Mouse (Mus musculus) lung, postnatal 0 days (tissue): ENCODE measurements around the gene Olfr804. TPM values are rescaled to one million over a fixed set of nuclear protein-coding genes. Genes with fewer than 3 reads are reported as not detected.

Experiments
- ATAC-seq: fragments of 200-750 bp; cut with Nextera tagmentation; 2 replicates; pipeline ENCODE4 v1.8.0; 2017; ENCODE audit warnings: moderate library complexity
- DNase-seq: peaks from one replicate; pipeline ENCODE4 v3.0.0-alpha.2; 2016; ENCODE audit warnings: low spot score
- H3K27ac ChIP-seq: fragments of 300-500 bp; sonication (generic); 2 replicates; pipeline ENCODE4 v1.5.1; 2014; ENCODE audit warnings: antibody characterized with exemption, mild to moderate bottlenecking, low read length, mixed read lengths
- H3K27me3 ChIP-seq: fragments of 300-500 bp; sonication (generic); replicated peaks from 2 replicates; pipeline ENCODE4 v1.6.1; 2014; ENCODE audit warnings: low read length, mixed read lengths; ENCODE audit not compliant: insufficient read depth
- H3K36me3 ChIP-seq: fragments of 300-500 bp; sonication (generic); 2 replicates; pipeline ENCODE4 v1.6.1; 2014; ENCODE audit warnings: low read length, mixed read lengths; ENCODE audit not compliant: insufficient read depth
- H3K4me1 ChIP-seq: fragments of 300-500 bp; sonication (generic); 2 replicates; pipeline ENCODE4 v1.6.1; 2014; ENCODE audit warnings: antibody characterized with exemption, low read depth, low read length, mixed read lengths; ENCODE audit not compliant: insufficient read depth
- H3K4me2 ChIP-seq: fragments of 300-500 bp; sonication (generic); replicated peaks from 2 replicates; pipeline ENCODE4 v1.6.1; 2014; ENCODE audit warnings: low read depth, mild to moderate bottlenecking, low read length, moderate library complexity, mixed read lengths
- H3K4me3 ChIP-seq: fragments of 300-500 bp; sonication (generic); 2 replicates; pipeline ENCODE4 v1.5.1; 2014; ENCODE audit warnings: low read depth, low read length
- H3K9ac ChIP-seq: fragments of 300-500 bp; sonication (generic); replicated peaks from 2 replicates; pipeline ENCODE4 v1.6.1; 2014; ENCODE audit warnings: low read depth, mild to moderate bottlenecking
- H3K9me3 ChIP-seq: fragments of 300-500 bp; sonication (generic); 2 replicates; pipeline ENCODE4 v1.6.1; 2016; ENCODE audit warnings: low read length, mixed read lengths
- CTCF ChIP-seq: IDR thresholded peaks from 2 replicates; pipeline ENCODE4 v1.5.1; 2016; ENCODE audit warnings: antibody characterized with exemption, mild to moderate bottlenecking
- EP300 ChIP-seq: IDR thresholded peaks from 2 replicates; pipeline ENCODE4 v1.6.1; 2016; ENCODE audit warnings: antibody characterized with exemption, mild to moderate bottlenecking, control low read depth
- WGBS: fragments of 180-500 bp; shearing (Covaris S2); extraction: QIAGEN DNeasy Blood & Tissue Kit; methylation state at CpG from one replicate; pipeline ENCODE4 v1.1.7; 2014; 5-methylcytosine and 5-hydroxymethylcytosine counted together
- polyA plus RNA-seq: library from polyadenylated mRNA; unstranded; fragments of >200 nt; fragmentation: Nextera tagmentation; extraction: Ambion mirVana; gene quantifications from 2 replicates; pipeline ENCODE4 v1.2.1, GENCODE M21; 2015

The Olfr804 gene
- not detected in 2 replicates for polyA plus RNA-seq

GRCm38 (mm10) chr10:129702910-129703309 lies at the start of gene Olfr804:
TSS of gene Olfr804 (plus strand) at chr10:129703210.
- no peak within 1 kb of the TSS for H3K9ac ChIP-seq
- TF ChIP-seq CTCF (no peak), EP300 (no peak)
- DNase-seq (no peak), ATAC-seq (no peak)
- no peak within 1 kb of the TSS for H3K4me2 ChIP-seq
- no peak within 1 kb of the TSS for H3K27ac ChIP-seq
- no peaks in the 10 kb centered on the region for H3K9me3 ChIP-seq
- no peaks in the 10 kb centered on the region for H3K36me3 ChIP-seq
- no peak within 1 kb of the TSS for H3K4me3 ChIP-seq
- H3K4me1 ChIP-seq, result no peaks in the 10 kb centered on the region
- H3K27me3 ChIP-seq, result no peaks in the 10 kb centered on the region

DNA sequence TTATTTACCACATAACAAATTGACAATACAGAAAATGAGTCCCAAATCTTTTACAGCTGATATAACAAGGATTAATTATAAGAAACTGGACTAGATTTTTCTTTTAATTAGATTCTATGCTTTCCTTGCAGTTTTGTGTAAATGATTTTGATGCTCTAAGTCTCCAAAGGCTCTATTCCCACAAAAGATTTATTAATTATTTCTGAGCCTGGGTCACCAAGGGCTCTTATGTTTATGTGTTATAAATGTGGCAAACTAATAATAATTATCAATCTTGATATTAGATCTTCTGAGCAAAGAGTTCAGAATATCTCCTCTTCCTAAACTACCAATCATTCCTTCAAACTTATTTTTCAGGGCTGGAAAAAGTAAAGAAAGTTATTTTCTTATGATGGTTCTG lies 45.6 kb upstream of the Olfr804 start, which contains the start of gene Olfr800:
Gene Olfr800 (plus strand): TSS at position 301 of the 400 bp plus-strand sequence.
- Histone ChIP-seq H3K4me3 (no peak within 1 kb of the TSS), H3K27me3 (no peaks in the 10 kb centered on the region), H3K27ac (no peak within 1 kb of the TSS), H3K9ac (no peak within 1 kb of the TSS), H3K36me3 (no peaks in the 10 kb centered on the region), H3K9me3 (no peaks in the 10 kb centered on the region), H3K4me2 (no peak within 1 kb of the TSS), H3K4me1 (no peaks in the 10 kb centered on the region)
- no peak for ATAC-seq
- DNase-seq, result no peak
- TF ChIP-seq EP300, result no peak
- TF ChIP-seq CTCF, result no peak

GRCm38 (mm10) chr10:129673765-129674164 lies 29.2 kb upstream of the Olfr804 start, which contains the start of gene Olfr801:
TSS of gene Olfr801 (minus strand) at chr10:129673865.
- Histone ChIP-seq H3K27ac (no peak within 1 kb of the TSS), H3K4me1 (no peaks in the 10 kb centered on the region), H3K9me3 (no peaks in the 10 kb centered on the region), H3K36me3 (no peaks in the 10 kb centered on the region), H3K27me3 (no peaks in the 10 kb centered on the region), H3K4me3 (no peak within 1 kb of the TSS), H3K9ac (no peak within 1 kb of the TSS), H3K4me2 (no peak within 1 kb of the TSS)
- 52% methylated on average over 1 of the region's 1 CpGs for WGBS
- TF ChIP-seq CTCF, result no peak
- TF ChIP-seq EP300, result no peak
- ATAC-seq (no peak), DNase-seq (no peak)

- TF ChIP-seq EP300, result no peak
- Histone ChIP-seq H3K36me3 (no peaks in the 10 kb centered on the region), H3K4me1 (no peaks in the 10 kb centered on the region), H3K4me3 (no peak within 1 kb of the TSS), H3K27ac (no peak within 1 kb of the TSS), H3K4me2 (no peak within 1 kb of the TSS), H3K27me3 (no peaks in the 10 kb centered on the region), H3K9ac (no peak within 1 kb of the TSS), H3K9me3 (no peaks in the 10 kb centered on the region)
- WGBS, result 37% methylated on average over 1 of the region's 1 CpGs
- DNase-seq (no peak), ATAC-seq (no peak)
Measured at GRCm38 (mm10) chr10:129688069-129688468, 14.9 kb upstream of the Olfr804 start, which contains the start of gene Olfr802. TSS of gene Olfr802 (minus strand) at chr10:129688169.

- ATAC-seq, result no peak
- 67% methylated on average over 2 of the region's 2 CpGs for WGBS
- Histone ChIP-seq H3K9ac (no peak within 1 kb of the TSS), H3K9me3 (no peaks in the 10 kb centered on the region), H3K27me3 (no peaks in the 10 kb centered on the region), H3K27ac (no peak within 1 kb of the TSS), H3K4me3 (no peak within 1 kb of the TSS), H3K36me3 (no peaks in the 10 kb centered on the region), H3K4me2 (no peak within 1 kb of the TSS), H3K4me1 (no peaks in the 10 kb centered on the region)
- TF ChIP-seq CTCF, result no peak
- TF ChIP-seq EP300, result no peak
- no peak for DNase-seq
Measured at GRCm38 (mm10) chr10:129694186-129694585, 8.8 kb upstream of the Olfr804 start, which contains the start of gene Olfr803. TSS of gene Olfr803 (minus strand) at chr10:129694286.

- no peak within 1 kb of the TSS for H3K9ac ChIP-seq
- H3K4me2 ChIP-seq, result no peak within 1 kb of the TSS
- no peak within 1 kb of the TSS for H3K4me3 ChIP-seq
- WGBS, result 93% methylated on average over 2 of the region's 2 CpGs
- DNase-seq, result no peak
- H3K9me3 ChIP-seq, result no peaks in the 10 kb centered on the region
- H3K36me3 ChIP-seq, result no peaks in the 10 kb centered on the region
- no peak for ATAC-seq
- H3K27me3 ChIP-seq, result no peaks in the 10 kb centered on the region
- H3K4me1 ChIP-seq, result no peaks in the 10 kb centered on the region
- no peak within 1 kb of the TSS for H3K27ac ChIP-seq
- TF ChIP-seq CTCF (no peak), EP300 (no peak)
Measured at GRCm38 (mm10) chr10:129729275-129729674, 26.3 kb downstream of the Olfr804 start, which contains the start of gene Olfr805. TSS of gene Olfr805 (minus strand) at chr10:129729375.

DNA sequence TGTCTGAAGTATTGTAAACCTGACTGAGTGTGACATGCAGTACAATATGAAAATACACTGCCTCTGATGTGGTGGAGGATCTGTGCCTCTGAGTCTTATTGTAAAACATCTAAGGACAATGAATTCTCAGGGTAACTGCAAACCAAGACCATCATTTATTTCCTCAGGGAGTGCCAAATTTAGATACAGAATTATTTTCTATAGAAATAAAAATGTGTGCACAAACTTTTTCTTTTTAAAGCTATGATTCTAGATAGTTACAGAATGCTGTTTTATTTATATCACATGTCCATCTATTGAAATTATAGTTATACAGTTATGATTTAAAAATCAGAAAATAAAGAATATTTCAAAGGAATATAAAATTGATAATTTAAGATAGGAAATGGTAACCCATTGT lies 38.8 kb downstream of the Olfr804 start, which contains the start of gene Olfr806:
Gene Olfr806 (minus strand): TSS at position 101 of the 400 bp plus-strand sequence.
- ATAC-seq (no peak), DNase-seq (no peak)
- Histone ChIP-seq H3K4me3 (no peak within 1 kb of the TSS), H3K9ac (no peak within 1 kb of the TSS), H3K4me2 (no peak within 1 kb of the TSS), H3K9me3 (no peaks in the 10 kb centered on the region), H3K27ac (no peak within 1 kb of the TSS), H3K36me3 (no peaks in the 10 kb centered on the region), H3K4me1 (no peaks in the 10 kb centered on the region), H3K27me3 (no peaks in the 10 kb centered on the region)
- TF ChIP-seq EP300 (no peak), CTCF (no peak)
